Mouse (Mus musculus) gastrocnemius, adult 2 months (tissue): ENCODE measurements around the gene Fastkd3. TPM values are rescaled to one million over a fixed set of nuclear protein-coding genes. Genes with fewer than 3 reads are reported as not detected.
A peak's percentile ranks its signal among the peaks of the same experiment; 100 is the strongest.

Source experiments
- DNase-seq: peaks from one replicate; pipeline ENCODE4 v3.0.0; 2022
- H3K27ac ChIP-seq: fragments of 200-600 bp; 2 replicates; pipeline ENCODE4 v1.8.1; 2022; ENCODE audit warnings: mild to moderate bottlenecking
- H3K4me3 ChIP-seq: fragments of 200-600 bp; 2 replicates; pipeline ENCODE4 v1.8.1; 2022; ENCODE audit warnings: mild to moderate bottlenecking, moderate library complexity
- CTCF ChIP-seq: fragments of 200-600 bp; IDR thresholded peaks from 2 replicates; pipeline ENCODE4 v1.8.1; 2022; ENCODE audit warnings: antibody characterized with exemption, mild to moderate bottlenecking, moderate library complexity
- intact Hi-C: fragments of 180-260 bp; cut with DNase I; formaldehyde crosslinking; loops from one replicate; pipeline ENCODE4 v1.15.1; 2025
- total RNA-seq, 2 experiments: library from RNA; stranded (reverse); gene quantifications; 2 replicates each; pipeline ENCODE4 v1.2.3; 2021

Fastkd3 gene
- total RNA-seq, 2 experiments from 2014 or later = 8.7 to 10.3 TPM

DNA sequence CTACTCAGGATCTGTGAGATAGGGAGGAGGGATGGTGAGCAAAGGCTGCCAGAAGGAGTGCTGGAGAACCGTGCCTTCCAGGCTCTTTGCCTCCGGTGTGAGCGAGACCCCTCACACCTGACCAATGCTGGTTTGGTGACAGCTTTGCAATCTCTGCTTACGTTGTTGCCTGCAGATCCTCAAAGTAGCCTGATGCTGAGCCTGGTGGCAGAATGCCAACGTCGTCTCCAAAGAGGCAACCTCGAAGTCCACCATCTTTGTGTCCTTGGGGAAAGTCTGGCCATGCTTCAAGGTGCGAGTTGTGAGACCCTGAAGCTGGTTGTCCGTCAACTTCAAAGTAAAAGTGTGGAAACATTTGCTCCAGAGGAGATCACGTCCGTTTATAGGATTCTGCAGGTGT lies 1.9 kb downstream of the Fastkd3 start:
- intact Hi-C loops = loop anchor here (5.0 to 10.0 kb wide), 2 partner anchors 421 to 1028 kb away; partner anchors contain the start of gene Srd5a1
- TF ChIP-seq CTCF = no peak

GRCm38 (mm10) chr13:68585441-68585840 lies 3.4 kb downstream of the Fastkd3 start:
- DNase-seq = no peak
- no peak overlapping the region for H3K4me3 ChIP-seq
- no peak overlapping the region for H3K27ac ChIP-seq
- intact Hi-C loops = loop anchor here (10.0 kb wide), 1 partner anchor 419 kb away; no protein-coding TSS in a partner anchor
- no peak for TF ChIP-seq CTCF

More for the DNA sequence above, 1.9 kb downstream of the Fastkd3 start:
- no peak for DNase-seq
- no peak overlapping the region for H3K27ac ChIP-seq
- no peak overlapping the region for H3K4me3 ChIP-seq

DNA sequence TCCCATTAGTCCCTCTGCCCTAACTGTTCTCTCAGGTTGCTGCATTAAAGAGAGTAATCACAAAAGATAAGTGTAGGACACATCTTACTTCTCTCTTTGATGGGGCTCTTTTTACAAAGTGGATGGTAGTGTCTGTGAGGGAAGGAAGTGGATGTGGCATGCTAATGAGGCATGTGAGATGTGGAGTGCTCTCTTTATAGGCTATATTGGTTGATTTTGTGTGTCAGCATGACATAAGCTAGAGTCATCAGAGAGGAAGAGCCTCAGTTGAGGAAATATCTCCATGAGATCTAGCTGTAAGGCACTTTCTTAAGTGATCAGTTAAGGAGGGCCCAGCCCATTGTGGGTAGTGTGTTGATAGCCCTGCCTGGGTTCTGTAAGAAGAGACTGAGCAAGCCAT lies 6.3 kb downstream of the Fastkd3 start:
- no peak for TF ChIP-seq CTCF
- intact Hi-C loops = loop anchor here (10.0 kb wide), 1 partner anchor 416 kb away; no protein-coding TSS in a partner anchor
- DNase-seq = no peak
- Histone ChIP-seq H3K4me3 (no peak overlapping the region), H3K27ac (no peak overlapping the region)

DNA sequence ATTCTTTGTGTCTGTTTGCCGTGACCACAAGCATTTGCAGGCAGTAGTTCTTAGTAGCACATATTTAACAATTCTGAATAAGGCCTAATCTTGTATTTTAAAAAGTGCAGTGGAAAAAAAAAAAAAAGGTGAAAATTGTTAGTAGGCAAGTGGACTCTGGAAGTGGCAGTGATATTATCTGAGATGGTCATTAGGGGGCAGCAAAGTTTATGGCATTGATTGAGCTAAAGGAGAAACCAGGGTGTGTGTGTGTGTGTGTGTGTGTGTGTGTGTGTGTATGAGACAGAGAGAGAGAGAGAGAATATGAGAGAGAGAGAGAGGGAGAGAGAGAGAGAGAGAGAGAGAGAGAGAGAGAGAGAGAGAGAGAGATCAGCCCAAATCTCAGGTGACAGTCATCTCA lies 11.8 kb downstream of the Fastkd3 start:
- intact Hi-C loops = no loop called here

GRCm38 (mm10) chr13:68597199-68597598 lies 15.2 kb downstream of the Fastkd3 start, which contains the start of gene 1700001L19Rik:
1700001L19Rik (plus strand) TSS chr13:68597421.
- TF ChIP-seq CTCF = no peak
- H3K4me3 ChIP-seq = no peak within 1 kb of the TSS
- intact Hi-C loops = no loop called here

More for the DNA sequence above, 11.8 kb downstream of the Fastkd3 start:
- DNase-seq = no peak
- peak; percentile 38; the same call in 1 of the 2 replicates for TF ChIP-seq CTCF
- no peak overlapping the region for H3K4me3 ChIP-seq
- H3K27ac ChIP-seq = no peak overlapping the region

DNA sequence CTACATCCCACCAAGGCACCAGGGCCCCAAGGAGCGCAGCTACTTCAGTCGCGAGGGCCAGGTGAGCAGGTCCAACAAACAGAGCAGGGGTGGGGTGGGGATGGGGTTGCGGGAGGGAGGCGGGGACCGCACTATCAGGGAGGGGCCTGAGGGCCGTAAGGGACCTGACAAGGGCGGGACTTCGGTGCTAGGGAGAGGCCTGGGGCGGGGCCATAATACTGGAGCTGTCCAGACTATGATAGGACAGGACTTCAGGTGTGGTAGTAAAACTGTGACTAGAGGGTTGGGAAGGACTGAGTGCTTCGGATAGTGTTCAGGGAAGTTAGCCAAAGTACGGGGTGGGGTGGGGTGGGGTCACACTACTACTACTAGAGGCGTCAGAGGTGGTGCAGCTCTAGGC lies 15.6 kb downstream of the Fastkd3 start:
- DNase-seq = no peak
- no peak for TF ChIP-seq CTCF
- Histone ChIP-seq H3K4me3 (no peak overlapping the region), H3K27ac (no peak overlapping the region)
- intact Hi-C loops = no loop called here

More at GRCm38 (mm10) chr13:68597199-68597598, 15.2 kb downstream of the Fastkd3 start, which contains the start of gene 1700001L19Rik:
- no peak within 1 kb of the TSS for H3K27ac ChIP-seq
- no peak for DNase-seq

GRCm38 (mm10) chr13:68598953-68599352 lies 16.9 kb downstream of the Fastkd3 start:
- no peak for DNase-seq
- intact Hi-C loops = no loop called here
- no peak overlapping the region for H3K27ac ChIP-seq
- peak; percentile 8; the same call in 1 of the 2 replicates for TF ChIP-seq CTCF
- H3K4me3 ChIP-seq = no peak overlapping the region

DNA sequence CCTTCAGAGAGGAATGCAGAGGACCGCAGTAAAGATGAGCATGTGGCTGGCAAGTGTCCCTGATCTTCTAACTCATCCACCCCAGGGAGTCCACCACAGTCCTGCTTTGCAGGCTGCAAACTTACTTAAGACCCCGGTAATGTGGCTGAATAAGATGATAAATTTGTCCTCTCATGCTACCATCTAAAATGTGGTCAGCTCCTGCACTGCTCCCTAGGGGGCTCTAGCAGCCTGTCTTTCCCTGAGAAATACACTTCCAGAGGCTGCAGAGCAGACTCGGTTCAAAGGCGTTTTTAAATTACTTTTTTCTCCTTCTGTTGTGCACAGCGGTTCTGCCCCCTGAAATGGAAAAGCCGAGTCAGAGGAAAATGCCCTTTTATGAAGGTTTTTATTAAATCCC lies 19.1 kb downstream of the Fastkd3 start:
- TF ChIP-seq CTCF = peak; percentile 66
- no peak overlapping the region for H3K4me3 ChIP-seq
- intact Hi-C loops = loop anchor here (10.0 kb wide), 1 partner anchor 484 kb away; no protein-coding TSS in a partner anchor
- DNase-seq = peak; percentile 42
- no peak overlapping the region for H3K27ac ChIP-seq

DNA sequence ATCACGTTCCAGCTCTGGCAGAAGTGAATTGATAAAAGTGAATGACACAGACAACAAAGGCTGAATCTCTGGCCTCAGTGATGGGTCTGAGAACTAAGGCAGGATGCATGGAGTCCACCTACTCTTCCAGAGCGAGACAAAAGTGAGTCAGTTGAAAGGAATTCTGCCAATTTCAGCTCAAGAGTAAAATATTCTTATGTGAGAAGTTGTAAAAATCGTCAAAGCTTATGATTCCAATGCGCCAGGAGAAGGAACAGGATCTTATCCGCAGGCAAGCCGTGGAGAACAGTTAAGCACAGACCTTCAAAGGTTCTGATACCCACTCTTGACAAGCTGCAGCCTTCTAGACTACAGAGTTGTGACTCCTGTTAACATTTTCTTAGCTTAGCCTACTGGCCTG lies 21.1 kb downstream of the Fastkd3 start:
- H3K4me3 ChIP-seq = no peak overlapping the region
- TF ChIP-seq CTCF = no peak
- DNase-seq = no peak
- intact Hi-C loops = loop anchor here (10.0 kb wide), 1 partner anchor 482 kb away; no protein-coding TSS in a partner anchor
- no peak overlapping the region for H3K27ac ChIP-seq

GRCm38 (mm10) chr13:68605689-68606126 lies 23.7 kb downstream of the Fastkd3 start:
- Histone ChIP-seq H3K27ac (no peak overlapping the region), H3K4me3 (peak overlapping the region; percentile 50)
- TF ChIP-seq CTCF = no peak
- peak; percentile 40 for DNase-seq
- intact Hi-C loops = loop anchor here (5.0 to 10.0 kb wide), 2 partner anchors 479 to 857 kb away; no protein-coding TSS in a partner anchor

DNA sequence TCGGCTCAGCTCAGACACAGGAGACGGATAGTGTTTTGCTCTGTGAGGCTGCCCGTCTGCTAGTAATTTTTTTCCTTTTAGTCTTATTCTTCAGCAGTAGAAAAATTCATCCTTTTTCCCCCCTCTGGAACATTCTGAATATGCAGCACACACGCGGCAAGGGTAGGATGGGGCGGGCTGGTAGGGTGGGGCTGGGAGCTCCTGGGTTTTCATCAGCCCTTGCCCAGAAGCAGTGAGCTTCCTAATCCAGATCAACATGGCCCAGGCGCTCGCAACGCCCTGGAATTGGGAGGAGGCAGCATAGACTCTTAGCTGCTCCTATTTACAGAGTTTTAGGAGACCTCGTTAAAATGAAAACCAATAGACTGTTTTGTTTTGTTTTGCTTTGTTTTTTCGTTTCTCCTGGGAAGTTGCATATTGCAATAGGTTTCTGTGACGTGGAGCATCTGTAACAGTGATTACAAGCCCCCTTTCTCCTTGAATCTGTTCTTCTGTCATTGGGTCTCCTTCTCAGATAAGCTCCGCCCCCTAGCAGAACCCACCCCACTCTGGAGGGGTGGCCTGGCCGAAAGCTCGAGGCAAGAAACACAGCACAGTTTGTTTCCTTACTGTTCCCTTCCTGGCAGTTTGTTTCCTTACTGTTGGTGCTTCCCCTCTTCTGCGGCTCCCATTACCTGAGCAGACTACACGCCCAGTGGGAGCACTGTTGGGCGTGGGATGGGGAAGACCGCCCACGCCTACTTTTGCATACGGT lies 25.8 kb downstream of the Fastkd3 start:
- intact Hi-C loops = loop anchor here (5.0 to 10.0 kb wide), 2 partner anchors 477 to 854 kb away; no protein-coding TSS in a partner anchor
- Histone ChIP-seq H3K27ac (peak overlapping the region; percentile 57), H3K4me3 (peak overlapping the region; percentile 50)
- no peak for DNase-seq
- TF ChIP-seq CTCF = no peak

GRCm38 (mm10) chr13:68622792-68623191 lies 40.8 kb downstream of the Fastkd3 start:
- TF ChIP-seq CTCF = peak; percentile 36; the same call in 1 of the 2 replicates

GRCm38 (mm10) chr13:68627041-68627440 lies 45.0 kb downstream of the Fastkd3 start:
- no peak for DNase-seq
- Histone ChIP-seq H3K27ac (no peak overlapping the region), H3K4me3 (no peak overlapping the region)
- intact Hi-C loops = no loop called here
- TF ChIP-seq CTCF = no peak

More at GRCm38 (mm10) chr13:68622792-68623191, 40.8 kb downstream of the Fastkd3 start:
- no peak overlapping the region for H3K4me3 ChIP-seq
- DNase-seq = no peak
- intact Hi-C loops = no loop called here
- H3K27ac ChIP-seq = no peak overlapping the region

Other genes starting within 250 kb of the Fastkd3 start
- 10 to 100 TPM; 26.9 to 28.7 TPM for gene Mtrr, start 85 bp upstream of the Fastkd3 start, total RNA-seq
- gene 1700001L19Rik, start 15.2 kb downstream of the Fastkd3 start, total RNA-seq = not detected